Comparison of ENCODE assay signal across 16 mouse cellular contexts in the genomic region with DNA sequence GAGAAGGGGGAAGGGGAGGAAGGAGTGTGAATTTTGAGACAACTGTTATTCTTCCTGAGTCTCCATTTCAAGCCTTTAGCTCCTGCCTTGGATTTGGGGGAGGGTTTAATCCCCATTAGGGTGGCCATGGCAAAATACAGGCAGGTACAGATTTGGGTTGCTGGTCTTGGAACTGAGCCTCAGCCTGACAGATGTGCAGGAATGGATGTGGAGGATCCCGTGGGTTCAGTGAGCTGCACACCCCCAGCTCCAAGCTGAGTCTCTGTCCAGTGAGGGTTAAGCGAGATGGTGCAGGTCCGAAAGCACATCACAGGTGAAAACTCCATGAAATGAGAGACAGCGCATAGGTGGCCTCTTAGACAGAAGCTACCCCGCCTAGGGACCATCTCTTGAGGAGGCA.
DNase-seq lines count a peak whose midpoint lies in the region; ATAC-seq and TF ChIP-seq lines count a peak whose summit lies in the region.
"Had no signal": no experiment of that assay in that cellular context is flagged by ENCODE, and none has a peak within 500 bp of the region (broad histone marks: within the 10 kb centered on the region; RNA-seq: fewer than 3 reads in every experiment).

No protein-coding gene starts in this region.

- peak; percentile 41 to 48 for DNase-seq in cerebellum, adult 2 months
- no peak for DNase-seq in heart, embryonic 10.5 days (ENCODE audit: low spot score)
- DNase-seq in heart, postnatal 10 days = no peak
- DNase-seq in hindbrain, embryonic 10.5 days (ENCODE audit: low spot score) = no peak
- peak; percentile 47 to 55 for DNase-seq in cerebellum, postnatal 25 days
- no peak for DNase-seq in spleen, postnatal 36 days (ENCODE audit: low spot score in 2 of 2)
- DNase-seq: gastrocnemius, postnatal 14 days; lung, postnatal 10 days; spleen, adult 18-20 months; thymus, adult 2 months had no signal

- no peak for TF ChIP-seq POLR2A in cerebellum, adult 2 months (IDR thresholded peaks at IDR 0.05; ENCODE audit: borderline replicate concordance, insufficient read depth, low read length)

- no peak overlapping the region for H3K9ac ChIP-seq in hindbrain, embryonic 13.5 days
- H3K9ac ChIP-seq: hindbrain, embryonic 12.5 days; stomach, embryonic 15.5 days had no signal

- no peak for ATAC-seq in cerebellum, adult (ENCODE audit: insufficient number of reproducible peaks, low FRiP score, low TSS enrichment)
- ATAC-seq in hindbrain, embryonic 13.5 days (ENCODE audit: low FRiP score) = no peak
- ATAC-seq: intestine, postnatal 0 days had no signal

- intact Hi-C loops in heart, postnatal 10 days (cut with DNase I) = no loop called here

- H3K27ac ChIP-seq in cerebellum, adult 2 months (ENCODE audit: insufficient read depth, low read length) = no peak overlapping the region
- peak overlapping the region; percentile 82 for H3K27ac ChIP-seq in heart, embryonic 10.5 days
- H3K27ac ChIP-seq in hindbrain, embryonic 10.5 days = 0 out of 2 replicates have a peak overlapping the region, but pooled peaks have one; percentile 42
- no peak overlapping the region for H3K27ac ChIP-seq in hindbrain, embryonic 13.5 days
- H3K27ac ChIP-seq: hindbrain, embryonic 12.5 days; kidney, postnatal 0 days; stomach, embryonic 15.5 days had no signal

- no peak overlapping the region for H3K4me3 ChIP-seq in cerebellum, adult 2 months (replicated peaks; ENCODE audit: insufficient read depth, low read depth, low read length)
- no peak overlapping the region for H3K4me3 ChIP-seq in heart, embryonic 10.5 days
- no peak overlapping the region for H3K4me3 ChIP-seq in hindbrain, embryonic 10.5 days
- no peak overlapping the region for H3K4me3 ChIP-seq in hindbrain, embryonic 13.5 days
- H3K4me3 ChIP-seq: hindbrain, embryonic 12.5 days; stomach, embryonic 15.5 days had no signal

- H3K4me2 ChIP-seq in hindbrain, embryonic 13.5 days = no peak overlapping the region
- H3K4me2 ChIP-seq: hindbrain, embryonic 12.5 days; stomach, embryonic 15.5 days had no signal

- no peaks in the 10 kb centered on the region for H3K36me3 ChIP-seq in heart, embryonic 10.5 days
- no peaks in the 10 kb centered on the region for H3K36me3 ChIP-seq in hindbrain, embryonic 10.5 days
- no peaks in the 10 kb centered on the region for H3K36me3 ChIP-seq in hindbrain, embryonic 13.5 days
- H3K36me3 ChIP-seq: hindbrain, embryonic 12.5 days; stomach, embryonic 15.5 days had no signal

- TF ChIP-seq CTCF in cerebellum, adult 2 months (IDR thresholded peaks at IDR 0.05; ENCODE audit: borderline replicate concordance, insufficient read depth, low read depth, low read length) = no peak

- H3K4me1 ChIP-seq in cerebellum, adult 2 months (ENCODE audit: control insufficient read depth, insufficient read depth, low read length) = no peaks in the 10 kb centered on the region
- H3K4me1 ChIP-seq in heart, embryonic 10.5 days = peaks cover 29% of the 10 kb centered on the region
- H3K4me1 ChIP-seq in hindbrain, embryonic 10.5 days (replicated peaks) = peaks cover 13% of the 10 kb centered on the region
- H3K4me1 ChIP-seq in hindbrain, embryonic 13.5 days (replicated peaks) = peaks cover 8% of the 10 kb centered on the region
- H3K4me1 ChIP-seq: stomach, embryonic 15.5 days had no signal

- no peaks in the 10 kb centered on the region for H3K27me3 ChIP-seq in cerebellum, adult 2 months (ENCODE audit: control insufficient read depth, insufficient read depth, low read length)
- H3K27me3 ChIP-seq in heart, embryonic 10.5 days (ENCODE audit: insufficient read depth, poor library complexity, severe bottlenecking) = no peaks in the 10 kb centered on the region
- H3K27me3 ChIP-seq in hindbrain, embryonic 10.5 days (ENCODE audit: insufficient read depth, poor library complexity, severe bottlenecking) = peaks cover 6% of the 10 kb centered on the region; the same call in 1 of the 2 replicates
- H3K27me3 ChIP-seq in hindbrain, embryonic 13.5 days = no peaks in the 10 kb centered on the region
- H3K27me3 ChIP-seq: stomach, embryonic 15.5 days had no signal

- H3K9me3 ChIP-seq in heart, embryonic 10.5 days = no peaks in the 10 kb centered on the region
- H3K9me3 ChIP-seq in hindbrain, embryonic 10.5 days = no peaks in the 10 kb centered on the region
- no peaks in the 10 kb centered on the region for H3K9me3 ChIP-seq in hindbrain, embryonic 13.5 days
- H3K9me3 ChIP-seq: hindbrain, embryonic 12.5 days; stomach, embryonic 15.5 days had no signal

- WGBS in cerebellum, adult 2 months = 69% methylated on average over 5 of the region's 5 CpGs
- WGBS in heart, embryonic 10.5 days = 73% methylated on average over 5 of the region's 5 CpGs
- WGBS in hindbrain, embryonic 10.5 days = 89% methylated on average over 5 of the region's 5 CpGs
- 81% methylated on average over 5 of the region's 5 CpGs for WGBS in hindbrain, embryonic 13.5 days

Comparison
In these comparisons a context has a peak if more than half of its experiments do, and no peak if none do; other contexts are left out.
1. H3K27ac ChIP-seq: peak in heart, embryonic 10.5 days (single experiment) and hindbrain, embryonic 10.5 days (single experiment); none in cerebellum, adult 2 months (single experiment) and hindbrain, embryonic 13.5 days (single experiment).
2. DNase-seq: peak in cerebellum, adult 2 months (2 of 2) and cerebellum, postnatal 25 days (2 of 2); none in heart, embryonic 10.5 days (single experiment), heart, postnatal 10 days (0 of 2), hindbrain, embryonic 10.5 days (single experiment) and spleen, postnatal 36 days (0 of 2).